Mouse (Mus musculus) heart, postnatal 25 days (tissue): ENCODE measurements around the gene Slc25a26. TPM values are rescaled to one million over a fixed set of nuclear protein-coding genes. Genes with fewer than 3 reads are reported as not detected.

Experiments used
- microRNA-seq: library from miRNA; unstranded; fragments of <30 nt; microRNA quantifications from one replicate; pipeline ENCODE4 v1.2.0, GENCODE M21; 2022
- total RNA-seq, 2 experiments: library from RNA; stranded (reverse); gene quantifications; 2 replicates each; pipeline ENCODE4 v1.2.3; 2021

The Slc25a26 gene
- total RNA-seq, 2 experiments from 2014 or later: 15.9 to 18.2 TPM

Small RNA genes within 50 kb of the gene (microRNA-seq; reads per million reads assigned to microRNA genes)
- gene Mir7041: not detected

Other genes starting within 250 kb of the Slc25a26 start
- gene Magi1, start 216.4 kb upstream of the Slc25a26 start, total RNA-seq: 10 to 100 TPM; 15.9 to 18.1 TPM
- 10 to 100 TPM; 35.3 to 35.9 TPM for gene Lrig1, start 199.8 kb downstream of the Slc25a26 start, total RNA-seq